Mouse (Mus musculus): Measurements from ENCODE around the gene Serpina3c.
"Not testable (repeated sequence)": the region's sequence is repeated elsewhere in the genome, so short reads cannot be mapped to it uniquely, and the experiment has no call there.

Gene Serpina3c

GRCm38 (mm10) chr12:104114921-104115579 is 38.6 kb downstream of the Serpina3c start:
- DNase-seq (ENCODE audit: low spot score in 2 of 2) = no peak

GRCm38 (mm10) chr12:104112333-104112732 is 41.3 kb downstream of the Serpina3c start, which contains the start of gene Serpina3a:
Serpina3a (plus strand) TSS chr12:104112724.
- not testable (repeated sequence) for DNase-seq (ENCODE audit: low spot score in 2 of 2)

- DNase-seq (ENCODE audit: low spot score in 2 of 2) = no peak
Observed at GRCm38 (mm10) chr12:104108507-104108906, 45.2 kb downstream of the Serpina3c start.

GRCm38 (mm10) chr12:104106919-104107318 is 46.8 kb downstream of the Serpina3c start:
- no peak for DNase-seq (ENCODE audit: low spot score in 2 of 2)

GRCm38 (mm10) chr12:104105847-104106246 is 47.8 kb downstream of the Serpina3c start:
- DNase-seq (ENCODE audit: low spot score in 2 of 2) = no peak

- no peak for DNase-seq (ENCODE audit: low spot score in 2 of 2)
Observed at GRCm38 (mm10) chr12:104100768-104101167, 52.9 kb downstream of the Serpina3c start, which contains the start of gene Serpina5. Serpina5 (plus strand) TSS chr12:104101113.
